Mouse (Mus musculus) brain, embryonic 14.5 days (tissue): Measurements from ENCODE around the gene Supt4a.

Source experiments
- CTCF ChIP-seq: fragments of 200-500 bp; IDR thresholded peaks from 2 replicates; pipeline ENCODE4 v1.5.1; 2012; ENCODE audit warnings: inconsistent platforms, mild to moderate bottlenecking, moderate library complexity, borderline replicate concordance; ENCODE audit not compliant: insufficient read depth, insufficient read length; ENCODE audit errors: extremely low read depth
- POLR2A ChIP-seq: fragments of 200-500 bp; IDR thresholded peaks from 2 replicates; pipeline ENCODE4 v1.6.1; 2012; ENCODE audit warnings: mild to moderate bottlenecking, inconsistent platforms, borderline replicate concordance; ENCODE audit not compliant: poor library complexity, insufficient read depth, insufficient read length, severe bottlenecking; ENCODE audit errors: extremely low read depth

GRCm38 (mm10) chr11:87761181-87761721 is 23.9 kb downstream of the Supt4a start:
- no peak for TF ChIP-seq CTCF
- TF ChIP-seq POLR2A = no peak
